Mouse (Mus musculus) stomach, embryonic 14.5 days (tissue): ENCODE data around the gene Snx25. TPM values are rescaled to one million over a fixed set of nuclear protein-coding genes. Genes with fewer than 3 reads are reported as not detected.
"Not testable (repeated sequence)": the region's sequence is repeated elsewhere in the genome, so short reads cannot be mapped to it uniquely, and the experiment has no call there.

Experiments used
- ATAC-seq: fragments of 200-750 bp; cut with Nextera tagmentation; 2 replicates; pipeline ENCODE4 v1.8.0; 2017; ENCODE audit warnings: low read depth, moderate TSS enrichment; ENCODE audit not compliant: insufficient number of reproducible peaks, insufficient read depth, low FRiP score
- H3K27ac ChIP-seq: fragments of 300-500 bp; sonication (generic); 2 replicates; pipeline ENCODE4 v1.5.1; 2014; ENCODE audit warnings: mild to moderate bottlenecking, low read length, moderate library complexity, mixed read lengths
- H3K27me3 ChIP-seq: fragments of 300-500 bp; sonication (generic); 2 replicates; pipeline ENCODE4 v1.6.1; 2014; ENCODE audit warnings: low read length, control low read depth, mixed read lengths; ENCODE audit not compliant: control insufficient read depth, insufficient read depth
- H3K36me3 ChIP-seq: fragments of 300-500 bp; sonication (generic); 2 replicates; pipeline ENCODE4 v1.6.1; 2014; ENCODE audit warnings: mild to moderate bottlenecking, control low read depth, low read length, moderate library complexity, mixed read lengths; ENCODE audit not compliant: control insufficient read depth, insufficient read depth
- H3K4me1 ChIP-seq: fragments of 300-500 bp; sonication (generic); 2 replicates; pipeline ENCODE4 v1.6.1; 2014; ENCODE audit warnings: low read length, control low read depth, mixed read lengths; ENCODE audit not compliant: control insufficient read depth, insufficient read depth
- H3K4me2 ChIP-seq: fragments of 300-500 bp; sonication (generic); replicated peaks from 2 replicates; pipeline ENCODE4 v1.6.1; 2014; ENCODE audit warnings: low read depth, low read length, control low read depth
- H3K4me3 ChIP-seq: fragments of 300-500 bp; sonication (generic); 2 replicates; pipeline ENCODE4 v1.5.1; 2014; ENCODE audit warnings: low read depth, low read length, control low read depth
- H3K9ac ChIP-seq: fragments of 300-500 bp; sonication (generic); replicated peaks from 2 replicates; pipeline ENCODE4 v1.6.1; 2014; ENCODE audit warnings: low read depth, mild to moderate bottlenecking, control low read depth, low read length, moderate library complexity, mixed read lengths
- H3K9me3 ChIP-seq: fragments of 300-500 bp; sonication (generic); 2 replicates; pipeline ENCODE4 v1.6.1; 2016; ENCODE audit warnings: low read depth, low read length, control low read depth; ENCODE audit not compliant: control insufficient read depth
- WGBS: fragments of 180-500 bp; shearing (Covaris S2); extraction: QIAGEN DNeasy Blood & Tissue Kit; methylation state at CpG from one replicate; pipeline ENCODE4 v1.1.7; 2014; 5-methylcytosine and 5-hydroxymethylcytosine counted together
- polyA plus RNA-seq: library from polyadenylated mRNA; unstranded; fragments of >200 nt; fragmentation: Nextera tagmentation; extraction: Ambion mirVana; gene quantifications from 2 replicates; pipeline ENCODE4 v1.2.1, GENCODE M21; 2014

Gene Snx25
- polyA plus RNA-seq, 1 experiment from 2014 or later = 8.8 TPM

- Histone ChIP-seq H3K9ac (no peak overlapping the region), H3K36me3 (no peaks in the 10 kb centered on the region), H3K9me3 (no peaks in the 10 kb centered on the region), H3K4me3 (no peak overlapping the region), H3K4me2 (no peak overlapping the region), H3K4me1 (0 out of 2 replicates have a peak, but pooled peaks cover 3% of the 10 kb centered on the region), H3K27me3 (no peaks in the 10 kb centered on the region), H3K27ac (no peak overlapping the region)
- WGBS = 89% methylated on average over 4 of the region's 4 CpGs
- ATAC-seq = no peak
Observed at GRCm38 (mm10) chr8:46142498-46143081, 9.4 kb downstream of the Snx25 start.

- ATAC-seq = no peak
- Histone ChIP-seq H3K4me2 (no peak overlapping the region), H3K4me3 (no peak overlapping the region), H3K4me1 (0 out of 2 replicates have a peak, but pooled peaks cover 3% of the 10 kb centered on the region), H3K36me3 (no peaks in the 10 kb centered on the region), H3K27ac (no peak overlapping the region), H3K27me3 (no peaks in the 10 kb centered on the region), H3K9ac (no peak overlapping the region), H3K9me3 (no peaks in the 10 kb centered on the region)
- 94% methylated on average over 3 of the region's 3 CpGs for WGBS
Observed at GRCm38 (mm10) chr8:46141688-46142087, 10.3 kb downstream of the Snx25 start.

GRCm38 (mm10) chr8:46140376-46141120 lies 11.4 kb downstream of the Snx25 start:
- ATAC-seq = no peak
- no peak overlapping the region for H3K4me3 ChIP-seq
- 84% methylated on average over 9 of the region's 9 CpGs for WGBS
- no peaks in the 10 kb centered on the region for H3K36me3 ChIP-seq
- H3K4me2 ChIP-seq = no peak overlapping the region
- H3K27me3 ChIP-seq = no peaks in the 10 kb centered on the region
- H3K9ac ChIP-seq = no peak overlapping the region
- H3K9me3 ChIP-seq = no peaks in the 10 kb centered on the region
- no peak overlapping the region for H3K27ac ChIP-seq
- 0 out of 2 replicates have a peak, but pooled peaks cover 3% of the 10 kb centered on the region for H3K4me1 ChIP-seq

GRCm38 (mm10) chr8:46137843-46138596 lies 13.9 kb downstream of the Snx25 start:
- Histone ChIP-seq H3K4me1 (no peaks in the 10 kb centered on the region), H3K4me3 (no peak overlapping the region), H3K27ac (no peak overlapping the region), H3K9me3 (no peaks in the 10 kb centered on the region), H3K36me3 (no peaks in the 10 kb centered on the region), H3K27me3 (no peaks in the 10 kb centered on the region), H3K4me2 (no peak overlapping the region), H3K9ac (no peak overlapping the region)
- ATAC-seq = no peak
- 81% methylated on average over 10 of the region's 10 CpGs for WGBS

GRCm38 (mm10) chr8:46137336-46137735 lies 14.6 kb downstream of the Snx25 start:
- Histone ChIP-seq H3K36me3 (no peaks in the 10 kb centered on the region), H3K27me3 (no peaks in the 10 kb centered on the region), H3K4me2 (no peak overlapping the region), H3K4me1 (no peaks in the 10 kb centered on the region), H3K27ac (no peak overlapping the region), H3K4me3 (no peak overlapping the region), H3K9ac (no peak overlapping the region), H3K9me3 (no peaks in the 10 kb centered on the region)
- ATAC-seq = no peak
- WGBS = 74% methylated on average over 1 of the region's 1 CpGs

GRCm38 (mm10) chr8:46135546-46135945 lies 16.4 kb downstream of the Snx25 start:
- not testable (repeated sequence) for H3K27ac ChIP-seq, H3K36me3 ChIP-seq, H3K9me3 ChIP-seq, H3K4me3 ChIP-seq, H3K4me1 ChIP-seq, H3K4me2 ChIP-seq, ATAC-seq, H3K27me3 ChIP-seq, H3K9ac ChIP-seq
- WGBS = 92% methylated on average over 2 of the region's 2 CpGs

- H3K4me1 ChIP-seq = no peaks in the 10 kb centered on the region
- ATAC-seq = no peak
- H3K4me2 ChIP-seq = no peak overlapping the region
- no peaks in the 10 kb centered on the region for H3K36me3 ChIP-seq
- WGBS = 72% methylated on average over 2 of the region's 2 CpGs
- no peak overlapping the region for H3K4me3 ChIP-seq
- no peak overlapping the region for H3K27ac ChIP-seq
- no peaks in the 10 kb centered on the region for H3K27me3 ChIP-seq
- H3K9me3 ChIP-seq = no peaks in the 10 kb centered on the region
- no peak overlapping the region for H3K9ac ChIP-seq
Observed at GRCm38 (mm10) chr8:46130426-46130825, 21.5 kb downstream of the Snx25 start.

- no peak for ATAC-seq
- Histone ChIP-seq H3K4me2 (no peak overlapping the region), H3K27me3 (no peaks in the 10 kb centered on the region), H3K4me3 (no peak overlapping the region), H3K4me1 (no peaks in the 10 kb centered on the region), H3K9me3 (no peaks in the 10 kb centered on the region), H3K36me3 (no peaks in the 10 kb centered on the region; the same call in 1 of the 2 replicates), H3K9ac (no peak overlapping the region), H3K27ac (no peak overlapping the region)
- 97% methylated on average over 2 of the region's 2 CpGs for WGBS
Observed at GRCm38 (mm10) chr8:46122498-46122897, 29.5 kb downstream of the Snx25 start.
